Mouse (Mus musculus): ENCODE measurements at regions not wholly inside any gene's neighbourhood (a gene's known extent, or its start where the extent isn't known, plus 50 kb on each side); places are given as distances from the start of the nearest gene placed in this dataset.
"Not testable (repeated sequence)": the region's sequence is repeated elsewhere in the genome, so short reads cannot be mapped to it uniquely, and the experiment has no call there.

DNA sequence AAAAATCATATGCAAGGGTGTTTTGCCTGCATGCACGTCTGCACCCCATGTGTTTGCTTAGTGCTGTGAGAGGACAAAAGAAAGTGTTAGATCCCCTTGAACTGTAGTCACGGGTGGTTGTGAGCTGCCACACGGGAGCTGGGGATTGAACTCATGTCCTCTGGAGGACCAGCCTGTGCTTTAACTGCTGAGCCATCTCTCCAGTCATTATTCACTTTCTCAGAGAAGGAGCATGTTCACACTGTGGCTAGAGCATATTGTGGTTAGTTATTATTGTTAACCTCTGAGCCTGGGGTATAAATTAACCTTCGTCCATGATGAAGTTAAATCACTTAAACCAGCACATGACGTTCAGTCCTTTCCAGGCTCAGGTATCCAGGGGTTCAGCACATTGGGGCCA lies 150.4 kb upstream of the Rapgef5 start:
- no peak for ATAC-seq (ENCODE audit: extremely low read depth, insufficient number of reproducible peaks, low FRiP score, poor library complexity, severe bottlenecking)

DNA sequence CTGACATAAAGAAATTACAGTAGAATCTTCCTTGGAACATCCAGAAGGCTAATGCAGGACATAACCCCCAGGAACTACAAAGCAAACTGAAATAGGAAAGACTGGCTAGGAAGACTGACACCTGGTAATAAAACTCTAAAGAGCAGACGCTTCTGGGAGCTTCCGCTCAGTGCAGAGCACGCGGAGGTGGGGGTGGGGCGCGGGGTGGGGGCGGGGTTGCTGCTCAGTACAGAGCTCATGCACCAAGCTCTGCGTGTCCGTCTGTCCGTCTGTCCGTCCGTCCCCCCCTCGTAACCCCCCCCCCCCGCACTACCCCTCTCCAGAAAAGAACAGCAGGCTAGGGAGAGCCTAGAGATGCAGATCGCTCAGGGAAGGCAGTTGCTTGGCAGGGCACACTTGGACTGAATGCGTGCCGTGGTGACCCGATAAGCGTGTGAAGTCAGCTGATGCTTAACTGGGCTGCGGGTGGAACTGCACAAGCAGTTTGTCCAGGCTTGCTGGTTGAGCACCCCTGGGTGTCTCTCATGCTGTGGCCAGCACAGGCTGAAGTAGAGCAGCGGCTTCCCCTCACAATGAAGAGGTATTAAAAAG lies 137.9 kb upstream of the Rapgef5 start:
- no peak for ATAC-seq (ENCODE audit: extremely low read depth, insufficient number of reproducible peaks, low FRiP score, poor library complexity, severe bottlenecking)

GRCm38 (mm10) chr12:117379103-117379850 lies 137.0 kb upstream of the Rapgef5 start:
- ATAC-seq (ENCODE audit: extremely low read depth, insufficient number of reproducible peaks, low FRiP score, poor library complexity, severe bottlenecking) = 0 out of 2 replicates have a peak, but pooled peaks have one; percentile 13

DNA sequence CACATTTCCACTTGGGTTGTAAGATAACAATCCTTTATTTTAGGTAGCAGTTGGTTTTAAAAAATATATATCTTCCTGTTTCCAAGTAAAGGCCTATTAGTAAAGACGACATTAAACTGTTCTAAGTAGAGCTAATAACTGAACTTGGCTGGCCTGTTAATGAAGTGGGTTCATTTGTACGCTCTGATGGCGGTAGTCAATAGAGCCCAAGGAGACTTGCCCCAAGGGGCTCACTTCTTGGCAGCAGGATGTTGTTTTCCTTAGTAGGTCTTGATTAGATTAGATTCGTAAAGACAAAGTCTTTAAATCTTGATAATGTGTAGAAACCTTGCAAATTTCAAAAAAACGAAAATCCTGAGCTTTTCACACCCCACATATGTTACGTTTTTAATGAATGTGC lies 135.4 kb upstream of the Rapgef5 start:
- ATAC-seq (ENCODE audit: extremely low read depth, insufficient number of reproducible peaks, low FRiP score, poor library complexity, severe bottlenecking) = no peak

DNA sequence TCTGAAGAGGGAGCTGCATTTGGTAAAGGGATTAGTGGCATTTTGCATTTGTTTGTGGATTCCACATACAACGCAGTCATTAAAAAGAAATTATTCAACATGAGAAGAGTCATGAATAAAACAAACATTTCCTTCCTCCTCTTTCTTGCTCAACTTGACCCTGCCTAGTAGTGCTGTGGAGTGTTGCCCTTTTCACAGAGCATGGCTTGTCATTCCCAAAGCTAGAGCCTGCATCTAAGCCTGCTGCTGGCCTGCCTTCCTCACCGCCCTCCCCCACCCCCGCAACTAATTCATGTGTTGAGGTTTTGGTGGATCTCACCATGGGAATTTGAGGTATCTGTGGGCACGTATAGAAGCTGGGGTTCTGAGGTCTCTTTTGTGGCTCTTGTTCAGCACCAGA lies 133.6 kb upstream of the Rapgef5 start:
- not testable (repeated sequence) for ATAC-seq (ENCODE audit: extremely low read depth, insufficient number of reproducible peaks, low FRiP score, poor library complexity, severe bottlenecking)

DNA sequence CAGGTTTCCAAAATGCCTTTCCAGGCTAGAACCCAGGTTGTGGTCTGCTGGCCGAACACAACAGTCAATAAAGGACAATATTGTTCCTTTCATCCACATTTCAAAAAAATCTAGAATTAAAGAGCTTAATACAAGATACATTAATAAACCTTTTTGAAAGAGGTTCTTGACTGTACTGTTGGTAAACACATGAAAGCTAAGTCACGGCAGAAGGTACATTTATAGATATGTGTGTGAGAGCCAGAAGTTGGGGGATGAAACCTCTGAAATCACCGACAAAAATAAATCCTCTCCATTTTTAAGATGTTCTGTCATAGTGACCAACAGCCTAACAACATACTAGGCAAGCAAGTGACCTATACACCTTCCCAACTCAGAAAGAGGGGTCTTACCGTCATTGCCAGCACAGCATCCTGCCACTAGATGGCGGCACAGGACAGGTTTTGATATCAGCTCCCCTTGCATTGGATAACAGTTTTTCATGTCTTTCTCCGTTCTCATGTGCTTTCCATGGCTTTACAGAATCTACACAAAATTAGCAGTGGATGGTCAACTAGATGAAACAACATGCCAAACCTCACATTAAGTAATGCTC lies 131.1 kb upstream of the Rapgef5 start:
- peak; percentile 93 for ATAC-seq (ENCODE audit: extremely low read depth, insufficient number of reproducible peaks, low FRiP score, poor library complexity, severe bottlenecking)

DNA sequence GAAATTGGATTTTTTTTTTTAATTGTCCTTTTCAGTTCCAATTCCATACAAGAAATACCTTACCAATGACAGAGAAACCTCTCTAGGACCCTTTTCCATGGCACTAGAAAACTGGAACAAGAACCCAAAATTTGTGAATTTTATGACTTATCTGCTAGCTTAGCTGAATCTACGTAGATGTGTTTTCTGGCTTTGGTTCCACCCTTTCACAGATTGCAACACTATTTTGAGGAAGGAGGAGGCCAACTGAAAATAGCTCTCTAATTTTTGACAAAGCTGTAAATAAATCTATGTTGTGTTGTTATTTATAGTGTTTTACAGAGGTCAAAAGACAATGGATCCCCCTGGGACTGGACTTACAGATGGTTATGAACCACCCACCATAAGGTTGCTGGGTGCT lies 130.6 kb upstream of the Rapgef5 start:
- no peak for ATAC-seq (ENCODE audit: extremely low read depth, insufficient number of reproducible peaks, low FRiP score, poor library complexity, severe bottlenecking)

DNA sequence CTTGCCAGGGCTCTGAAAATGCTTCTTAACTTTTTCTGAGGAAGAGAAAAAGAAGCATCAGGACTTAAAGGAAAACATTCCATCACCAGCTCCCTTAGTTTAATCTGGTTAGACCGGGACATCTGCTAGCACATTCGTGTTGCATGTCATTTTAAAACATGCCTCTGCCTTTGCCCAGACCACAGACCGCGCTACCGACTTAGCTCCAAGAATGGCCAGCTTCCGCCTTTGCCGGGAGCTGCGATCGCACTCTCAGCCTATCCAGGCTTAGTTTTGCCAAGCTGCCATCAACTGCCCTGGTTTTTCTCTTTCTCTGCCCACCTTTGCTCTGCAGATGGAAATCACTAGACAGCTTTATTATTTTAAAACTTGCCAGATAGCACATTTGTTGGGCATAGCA lies 129.3 kb upstream of the Rapgef5 start:
- no peak for ATAC-seq (ENCODE audit: extremely low read depth, insufficient number of reproducible peaks, low FRiP score, poor library complexity, severe bottlenecking)

GRCm38 (mm10) chr12:117389516-117390347 lies 126.5 kb upstream of the Rapgef5 start:
- ATAC-seq (ENCODE audit: extremely low read depth, insufficient number of reproducible peaks, low FRiP score, poor library complexity, severe bottlenecking) = no peak

DNA sequence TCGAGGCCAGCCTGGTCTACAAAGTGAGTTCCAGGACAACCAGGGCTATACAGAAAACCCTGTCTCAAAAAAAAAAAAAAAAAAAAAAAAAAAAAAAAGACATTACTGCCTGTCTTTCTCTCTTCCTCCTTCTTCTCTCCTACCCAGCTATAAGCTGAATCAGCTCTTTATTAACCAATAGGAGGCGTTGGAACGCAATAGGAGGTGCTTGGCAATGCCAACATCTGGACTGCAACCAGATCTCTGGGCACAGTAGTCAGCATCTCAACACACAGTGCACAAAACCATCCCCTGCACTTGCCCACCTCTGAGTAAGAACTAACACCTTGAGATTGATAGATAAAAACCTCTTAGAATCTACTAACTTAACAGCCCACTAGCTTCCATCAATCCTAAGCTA lies 118.8 kb upstream of the Rapgef5 start:
- ATAC-seq (ENCODE audit: extremely low read depth, insufficient number of reproducible peaks, low FRiP score, poor library complexity, severe bottlenecking) = no peak

DNA sequence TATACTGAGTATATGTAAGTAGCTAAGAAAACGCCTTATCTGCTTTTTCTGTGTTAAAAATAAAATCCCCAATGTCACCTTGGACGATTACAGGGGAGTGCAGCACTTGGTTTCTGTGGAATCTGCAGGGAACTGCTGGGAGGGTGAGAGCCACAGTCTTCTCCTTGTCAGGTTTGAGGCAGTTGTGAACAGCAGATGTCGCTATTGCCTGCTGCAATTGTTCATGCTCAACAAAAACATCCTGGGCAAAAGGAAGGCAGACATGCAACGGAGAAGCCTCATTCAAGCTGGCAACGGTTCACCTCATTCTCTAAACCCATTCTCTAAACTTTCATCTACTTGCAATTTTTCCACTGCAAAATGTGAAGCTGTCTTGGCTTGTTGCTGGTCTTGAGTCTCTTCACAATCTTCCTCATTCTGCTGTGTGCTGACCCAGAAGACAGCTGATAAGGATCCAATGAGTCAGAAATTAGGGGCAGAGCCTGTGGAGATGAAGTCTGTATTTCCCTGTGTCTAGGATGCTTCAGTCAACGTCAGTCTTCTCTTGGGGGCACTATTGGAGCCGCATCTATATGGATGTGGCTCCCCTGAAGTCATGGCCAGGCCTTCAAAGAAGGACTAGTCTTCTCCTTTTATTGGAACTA lies 112.6 kb upstream of the Rapgef5 start:
- ATAC-seq (ENCODE audit: extremely low read depth, insufficient number of reproducible peaks, low FRiP score, poor library complexity, severe bottlenecking) = peak; percentile 26; the same call in 1 of the 2 replicates

GRCm38 (mm10) chr12:117404157-117404752 lies 112.0 kb upstream of the Rapgef5 start:
- no peak for ATAC-seq (ENCODE audit: extremely low read depth, insufficient number of reproducible peaks, low FRiP score, poor library complexity, severe bottlenecking)

DNA sequence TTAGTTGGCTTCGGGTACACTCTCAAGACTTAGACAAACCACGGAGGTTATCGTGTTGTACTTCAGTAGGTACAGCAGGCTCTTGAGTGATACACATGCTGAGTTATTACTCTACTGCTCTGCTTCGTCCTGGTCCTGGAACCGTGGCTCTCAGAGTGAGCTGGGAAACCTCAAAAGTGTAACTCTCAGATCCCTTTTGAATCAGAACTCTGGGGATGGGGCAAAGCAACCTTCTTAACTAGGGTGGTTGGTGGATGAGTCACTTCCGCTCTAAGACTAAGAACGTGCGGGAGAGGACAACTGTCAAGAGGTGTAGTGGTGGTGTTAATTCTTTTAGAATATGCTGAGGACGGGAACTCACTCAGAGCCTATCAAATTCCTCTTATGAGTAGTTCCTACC lies 109.4 kb upstream of the Rapgef5 start:
- no peak for ATAC-seq (ENCODE audit: extremely low read depth, insufficient number of reproducible peaks, low FRiP score, poor library complexity, severe bottlenecking)

DNA sequence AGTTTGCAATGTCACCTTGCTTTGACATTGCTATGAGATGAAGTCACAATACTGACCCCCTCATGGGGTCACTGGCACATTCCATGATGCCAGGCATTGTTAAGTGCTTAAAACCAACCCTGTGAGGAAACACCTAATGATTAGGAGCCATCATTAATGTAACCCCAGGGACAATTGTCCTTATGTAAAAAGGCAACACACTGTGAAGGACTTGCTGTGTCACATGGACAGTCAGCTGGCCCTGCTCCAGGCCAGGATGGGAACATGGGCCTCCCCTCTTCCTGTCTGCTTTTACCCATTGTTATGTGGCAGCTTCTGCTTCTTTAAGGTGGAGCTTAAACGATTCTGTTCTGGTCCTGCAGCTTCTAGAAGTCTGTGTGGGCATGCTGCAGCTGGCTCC lies 105.7 kb upstream of the Rapgef5 start:
- no peak for ATAC-seq (ENCODE audit: extremely low read depth, insufficient number of reproducible peaks, low FRiP score, poor library complexity, severe bottlenecking)

DNA sequence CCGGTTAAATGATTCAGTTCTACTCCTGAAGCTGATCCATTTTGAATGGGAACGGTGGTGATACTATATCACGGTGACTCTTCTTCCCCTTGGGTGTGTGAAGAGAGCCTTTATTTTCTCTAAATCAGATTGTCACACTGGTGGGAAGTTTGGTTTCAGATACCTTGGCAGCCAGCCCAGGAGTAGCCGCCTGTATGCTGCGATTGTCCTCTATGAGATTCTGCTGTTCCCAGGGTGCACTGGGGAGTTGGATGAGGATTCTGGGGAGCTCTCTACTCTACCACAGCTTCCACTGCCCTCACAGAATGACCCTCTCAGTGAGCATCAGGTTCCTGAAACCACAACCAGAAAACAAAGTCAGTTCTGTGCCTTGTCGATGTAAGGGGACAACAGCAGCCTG lies 104.0 kb upstream of the Rapgef5 start:
- ATAC-seq (ENCODE audit: extremely low read depth, insufficient number of reproducible peaks, low FRiP score, poor library complexity, severe bottlenecking) = no peak

DNA sequence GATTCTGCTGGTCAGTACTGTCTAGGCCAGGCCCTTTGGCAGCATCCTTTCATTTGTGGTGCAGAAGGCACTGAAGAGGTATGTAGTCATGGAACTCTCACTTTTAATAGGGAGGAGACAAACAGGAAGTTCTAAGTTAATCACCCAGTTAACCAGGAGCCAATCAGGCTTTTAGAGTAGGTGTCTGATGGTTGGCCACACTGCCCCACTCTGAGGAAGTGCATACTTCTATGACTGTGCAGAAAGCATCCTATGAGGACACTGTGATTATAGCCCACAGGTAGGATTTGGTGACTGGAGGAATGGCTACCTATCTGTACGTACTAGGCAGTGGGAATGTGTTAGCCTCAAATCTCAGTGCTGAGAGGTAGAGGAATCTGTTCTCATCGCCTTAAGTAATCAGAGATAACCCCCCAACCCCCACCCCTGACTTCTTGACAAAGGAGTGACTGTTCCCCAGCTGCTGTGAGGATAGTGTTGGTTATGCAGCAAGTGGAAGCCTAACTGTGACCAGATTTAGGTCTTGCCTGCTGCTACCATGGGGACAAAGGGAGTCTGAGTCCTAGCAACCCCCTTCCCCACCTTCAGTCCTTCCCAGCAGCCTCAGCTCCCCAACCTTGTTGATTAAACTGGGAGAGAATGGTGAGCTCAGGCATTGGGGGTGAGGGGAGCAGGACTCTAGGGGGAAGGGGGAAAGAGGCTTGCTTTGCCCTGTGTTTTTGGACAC lies 103.3 kb upstream of the Rapgef5 start:
- ATAC-seq (ENCODE audit: extremely low read depth, insufficient number of reproducible peaks, low FRiP score, poor library complexity, severe bottlenecking) = no peak

DNA sequence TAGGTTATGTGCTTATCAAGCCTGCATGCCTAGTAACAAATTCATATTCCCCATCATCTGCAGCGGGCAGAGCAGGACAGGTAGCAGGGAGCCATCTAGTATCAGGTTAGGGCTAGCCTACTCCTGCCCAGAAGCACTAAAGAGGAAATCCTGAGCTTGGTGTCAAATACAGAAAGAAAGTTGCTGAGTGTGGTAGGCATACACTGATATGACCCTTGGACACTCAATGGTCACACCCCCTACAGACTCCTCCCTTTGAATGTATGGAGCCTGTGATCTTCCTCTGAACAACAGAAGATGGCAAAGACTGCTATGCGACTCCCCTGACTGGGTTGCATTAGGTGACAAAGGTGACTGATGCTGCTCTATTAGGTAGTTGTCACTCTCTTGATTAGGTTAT lies 102.3 kb upstream of the Rapgef5 start:
- no peak for ATAC-seq (ENCODE audit: extremely low read depth, insufficient number of reproducible peaks, low FRiP score, poor library complexity, severe bottlenecking)

GRCm38 (mm10) chr12:117415146-117415545 lies 101.1 kb upstream of the Rapgef5 start:
- no peak for ATAC-seq (ENCODE audit: extremely low read depth, insufficient number of reproducible peaks, low FRiP score, poor library complexity, severe bottlenecking)

Measured in neutrophil, adult 5-6 weeks (primary cell).